Mouse (Mus musculus): Measurements from ENCODE around the gene Gxylt1.
A peak's percentile ranks its signal among the peaks of the same experiment; 100 is the strongest.

DNA sequence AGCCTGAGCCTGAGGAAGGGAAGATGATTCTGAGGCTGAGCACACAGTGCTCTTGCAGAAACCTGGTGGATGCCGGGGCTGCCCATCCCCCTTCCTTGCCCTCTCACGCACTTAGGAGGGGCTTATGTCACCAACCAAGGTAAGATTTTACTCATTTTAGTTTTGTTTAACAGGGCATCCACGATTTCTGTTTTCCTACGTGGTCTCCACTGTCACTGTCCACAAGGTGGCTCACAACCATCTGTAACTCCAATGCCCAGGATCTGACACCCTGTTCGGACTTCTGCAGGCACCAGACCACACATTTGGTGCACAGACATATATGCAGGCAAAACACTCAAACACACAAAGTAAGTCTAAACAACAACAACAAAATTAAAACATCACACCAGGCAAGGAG is 12.2 kb downstream of the Gxylt1 start:
- TF ChIP-seq CTCF (IDR thresholded peaks at IDR 0.05; ENCODE audit: borderline replicate concordance, extremely low read depth, insufficient read depth, insufficient read length) (peak; percentile 38; the same call in 1 of the 2 replicates), POLR2A (IDR thresholded peaks at IDR 0.05; ENCODE audit: borderline replicate concordance, extremely low read depth, insufficient read depth, insufficient read length, poor library complexity, severe bottlenecking) (no peak)

All from brain, embryonic 14.5 days (tissue).